Mouse (Mus musculus) MEL (cell line): ENCODE results near the gene Comp.

Source experiments
- CHD2 ChIP-seq: IDR thresholded peaks from 2 replicates; pipeline ENCODE4 v1.6.1; 2011; ENCODE audit warnings: low read length, improper control_type of control experiment
- CTCF ChIP-seq, 3 experiments: IDR thresholded peaks in 2 of 3; conservative IDR thresholded peaks in 1 of 3; 2 replicates each; pipeline ENCODE4 v1.5.1; 2011 to 2012; ENCODE audit warnings: low read length in 3 of 3, low read depth in 2 of 3, mild to moderate bottlenecking in 2 of 3, improper control_type of control experiment in 1 of 3, inconsistent platforms in 1 of 3, mixed read lengths in 1 of 3, moderate library complexity in 1 of 3; ENCODE audit not compliant: control insufficient read depth in 1 of 3, insufficient read depth in 1 of 3, poor library complexity in 1 of 3, severe bottlenecking in 1 of 3
- EP300 ChIP-seq, 2 experiments: IDR thresholded peaks; 2 replicates each; pipeline ENCODE4 v1.6.1; 2011; ENCODE audit warnings: improper control_type of control experiment in 2 of 2, low read length in 2 of 2, low read depth in 1 of 2, mild to moderate bottlenecking in 1 of 2
- MAX ChIP-seq: IDR thresholded peaks from 2 replicates; pipeline ENCODE4 v1.6.1; 2011; ENCODE audit warnings: low read length, improper control_type of control experiment
- POLR2A ChIP-seq, 2 experiments: IDR thresholded peaks; 2 replicates each; pipeline ENCODE4 v1.6.1; 2011 to 2012; ENCODE audit warnings: low read length in 2 of 2, mild to moderate bottlenecking in 2 of 2, control low read depth in 1 of 2, improper control_type of control experiment in 1 of 2, low read depth in 1 of 2, moderate library complexity in 1 of 2; ENCODE audit not compliant: control insufficient read depth in 1 of 2, insufficient read depth in 1 of 2, poor library complexity in 1 of 2
- RCOR1 ChIP-seq: IDR thresholded peaks from 2 replicates; pipeline ENCODE4 v1.6.1; 2012; ENCODE audit warnings: low read depth, mild to moderate bottlenecking, inconsistent platforms, low read length, improper control_type of control experiment
- TAL1 ChIP-seq: IDR thresholded peaks from 2 replicates; pipeline ENCODE4 v1.6.1; 2012; ENCODE audit warnings: mild to moderate bottlenecking, inconsistent platforms, low read length, moderate library complexity, mixed read lengths
- TBP ChIP-seq: IDR thresholded peaks from 2 replicates; pipeline ENCODE4 v1.8.0; 2011; ENCODE audit warnings: low read depth, low read length, improper control_type of control experiment
- UBTF ChIP-seq: IDR thresholded peaks from 2 replicates; pipeline ENCODE4 v1.6.1; 2012; ENCODE audit warnings: low read depth, mild to moderate bottlenecking, inconsistent platforms, low read length, improper control_type of control experiment, moderate library complexity, borderline replicate concordance; ENCODE audit not compliant: insufficient read depth
- ZC3H11A ChIP-seq: IDR thresholded peaks from 2 replicates; pipeline ENCODE4 v1.6.1; 2012; ENCODE audit warnings: low read depth, mild to moderate bottlenecking, inconsistent platforms, low read length, improper control_type of control experiment

DNA sequence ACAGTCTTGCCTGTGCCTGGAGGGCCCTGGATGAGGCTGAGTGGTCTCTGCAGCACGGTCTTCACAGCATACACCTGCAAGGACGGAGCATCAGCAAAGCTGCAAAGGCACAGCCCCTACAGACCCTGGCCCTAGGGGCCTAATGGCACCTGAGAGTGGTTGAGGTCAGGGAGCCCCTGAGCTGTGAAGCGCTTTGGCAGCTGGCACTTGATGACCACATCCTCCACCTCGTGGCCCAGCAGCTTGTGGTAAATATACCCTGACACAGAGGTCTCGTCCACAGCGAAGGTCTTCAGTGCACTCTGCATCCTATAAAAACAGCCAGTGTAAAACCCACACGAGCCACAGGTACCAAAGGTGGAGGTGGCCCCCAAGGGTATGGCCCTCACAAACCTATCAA is 34.4 kb upstream of the Comp start:
- no peak for TF ChIP-seq TBP
- TF ChIP-seq CTCF (IDR thresholded peaks at IDR 0.05 in 2 of 3, conservative IDR thresholded peaks at IDR 0.05 in 1 of 3; ENCODE audit: control insufficient read depth in 1 of 3, insufficient read depth in 1 of 3, low read depth in 2 of 3, low read length in 3 of 3, poor library complexity in 1 of 3, severe bottlenecking in 1 of 3): no peak
- TF ChIP-seq EP300 (IDR thresholded peaks at IDR 0.05; ENCODE audit: low read depth in 1 of 2, low read length in 2 of 2): no peak
- no peak for TF ChIP-seq UBTF
- no peak for TF ChIP-seq POLR2A (IDR thresholded peaks at IDR 0.05; ENCODE audit: control insufficient read depth in 1 of 2, insufficient read depth in 1 of 2, low read depth in 1 of 2, low read length in 2 of 2, poor library complexity in 1 of 2)
- no peak for TF ChIP-seq CHD2
- TF ChIP-seq MAX: no peak
- no peak for TF ChIP-seq RCOR1
- TF ChIP-seq TAL1: no peak
- TF ChIP-seq ZC3H11A: no peak
